Mouse (Mus musculus) liver, adult 2 months (tissue): Measurements from ENCODE around the gene Slc12a7. TPM values are rescaled to one million over a fixed set of nuclear protein-coding genes. Genes with fewer than 3 reads are reported as not detected.
A peak's percentile ranks its signal among the peaks of the same experiment; 100 is the strongest.

Source experiments
- DNase-seq: peaks from one replicate; pipeline ENCODE4 v3.0.0-alpha.2; 2011; ENCODE audit warnings: low read depth, low spot score; ENCODE audit errors: extremely low read depth
- H3K27ac ChIP-seq: fragments of 200-500 bp; replicated peaks from 2 replicates; pipeline ENCODE4 v1.5.1; 2012; ENCODE audit warnings: low read depth, mild to moderate bottlenecking, control low read depth, inconsistent platforms, low read length; ENCODE audit not compliant: insufficient read depth
- H3K27me3 ChIP-seq: fragments of 200-500 bp; 2 replicates; pipeline ENCODE4 v1.6.1; 2012; ENCODE audit warnings: mild to moderate bottlenecking, moderate library complexity, low read length, inconsistent platforms; ENCODE audit not compliant: control insufficient read depth, insufficient read depth
- H3K36me3 ChIP-seq: fragments of 200-500 bp; 2 replicates; pipeline ENCODE4 v1.6.1; 2012; ENCODE audit warnings: low read length, inconsistent platforms; ENCODE audit not compliant: control insufficient read depth, insufficient read depth
- H3K4me1 ChIP-seq: fragments of 200-500 bp; 2 replicates; pipeline ENCODE4 v1.6.1; 2011; ENCODE audit warnings: low read length; ENCODE audit not compliant: control insufficient read depth, insufficient read depth
- H3K4me3 ChIP-seq: fragments of 200-500 bp; 2 replicates; pipeline ENCODE4 v1.5.1; 2011; ENCODE audit warnings: low read depth, mild to moderate bottlenecking, control low read depth, low read length, moderate library complexity; ENCODE audit not compliant: insufficient read depth
- H3K79me2 ChIP-seq: fragments of 200-500 bp; 2 replicates; pipeline ENCODE4 v1.6.1; 2012; ENCODE audit warnings: inconsistent platforms, mild to moderate bottlenecking, low read length, moderate library complexity; ENCODE audit not compliant: control insufficient read depth, insufficient read depth
- H3K9ac ChIP-seq: fragments of 200-500 bp; 2 replicates; pipeline ENCODE4 v1.6.1; 2012; ENCODE audit warnings: low read depth, mild to moderate bottlenecking, control low read depth, inconsistent platforms, low read length
- CTCF ChIP-seq: fragments of 200-500 bp; IDR thresholded peaks from 2 replicates; pipeline ENCODE4 v1.5.1; 2011; ENCODE audit warnings: low read depth, low read length, control low read depth
- POLR2A ChIP-seq: fragments of 200-500 bp; IDR thresholded peaks from 2 replicates; pipeline ENCODE4 v1.6.1; 2011; ENCODE audit warnings: low read length, control low read depth; ENCODE audit not compliant: insufficient read depth; ENCODE audit errors: extremely low read depth
- WGBS: fragments of 180-500 bp; shearing (Covaris S2); methylation state at CpG from one replicate; pipeline ENCODE4 v1.1.7; 2018; 5-methylcytosine and 5-hydroxymethylcytosine counted together
- polyA plus RNA-seq: library from polyadenylated mRNA; depleted of rRNA; stranded (reverse); fragments of >200 nt; gene quantifications from 2 replicates; pipeline ENCODE4 v1.2.3, GENCODE M21; 2012
- total RNA-seq: library from RNA; depleted of rRNA; stranded (reverse); fragments of >200 nt; gene quantifications from 2 replicates; pipeline ENCODE4 v1.2.3, GENCODE M21; 2014

Slc12a7 gene
- total and polyA plus RNA-seq, 2 experiments = 38.0 to 91.0 TPM

DNA sequence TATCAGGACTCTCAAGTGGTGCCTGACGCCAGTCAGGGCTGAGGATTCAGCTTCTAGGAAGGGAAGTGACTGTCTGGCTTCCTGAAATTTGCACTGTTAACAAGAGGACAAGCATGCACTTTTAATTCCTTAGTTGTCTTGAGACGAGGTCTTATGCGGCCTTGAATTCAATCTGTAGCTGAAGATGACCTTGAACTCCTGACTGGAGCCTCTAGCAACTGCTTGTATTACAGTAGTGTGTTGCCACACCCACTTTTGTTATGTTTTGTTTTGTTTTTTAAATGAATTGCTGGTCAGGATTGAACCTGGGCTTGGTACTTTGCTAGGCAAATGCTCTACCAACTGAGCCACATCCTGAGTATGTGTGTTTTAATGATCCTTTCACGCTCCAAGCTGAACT, 32.5 kb downstream of the Slc12a7 start:
- no peak for TF ChIP-seq POLR2A
- no peak for TF ChIP-seq CTCF
- H3K4me3 ChIP-seq = no peak overlapping the region
- H3K9ac ChIP-seq = no peak overlapping the region
- 37% methylated on average over 4 of the region's 4 CpGs for WGBS
- H3K27me3 ChIP-seq = no peaks in the 10 kb centered on the region
- DNase-seq = peak; percentile 30
- H3K79me2 ChIP-seq = peaks cover 40% of the 10 kb centered on the region; the same call in 1 of the 2 replicates
- peaks cover 54% of the 10 kb centered on the region for H3K4me1 ChIP-seq
- H3K27ac ChIP-seq = 0 out of 2 replicates have a peak overlapping the region, but pooled peaks have one; percentile 63
- no peaks in the 10 kb centered on the region for H3K36me3 ChIP-seq

DNA sequence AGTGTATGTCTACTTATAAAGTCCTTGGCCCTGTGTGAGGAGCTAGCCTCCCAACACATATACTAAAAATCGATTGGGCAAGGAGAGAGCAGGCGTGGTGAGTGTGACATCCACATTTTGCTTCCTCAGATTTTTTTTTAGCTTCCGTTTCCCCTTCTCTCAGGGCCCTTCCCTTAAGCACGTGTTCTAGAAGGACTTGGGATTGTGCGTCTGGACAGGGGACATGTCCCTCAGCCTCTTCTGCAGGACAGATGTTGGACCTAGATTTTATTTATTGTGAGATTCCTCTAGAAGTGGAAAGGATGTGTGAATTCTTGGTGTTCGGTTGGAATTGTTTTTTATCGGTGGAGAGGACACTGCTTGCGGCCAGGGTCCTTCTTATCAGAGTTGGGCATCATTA, 34.3 kb downstream of the Slc12a7 start:
- no peaks in the 10 kb centered on the region for H3K36me3 ChIP-seq
- no peaks in the 10 kb centered on the region for H3K27me3 ChIP-seq
- WGBS = 48% methylated on average over 8 of the region's 8 CpGs
- peak; percentile 31 for DNase-seq
- H3K4me3 ChIP-seq = no peak overlapping the region
- H3K4me1 ChIP-seq = peaks cover 68% of the 10 kb centered on the region
- 0 out of 2 replicates have a peak overlapping the region, but pooled peaks have one; percentile 23 for H3K9ac ChIP-seq
- TF ChIP-seq POLR2A (no peak), CTCF (no peak)
- H3K27ac ChIP-seq = peak overlapping the region; percentile 91
- H3K79me2 ChIP-seq = peaks cover 54% of the 10 kb centered on the region; the same call in 1 of the 2 replicates

DNA sequence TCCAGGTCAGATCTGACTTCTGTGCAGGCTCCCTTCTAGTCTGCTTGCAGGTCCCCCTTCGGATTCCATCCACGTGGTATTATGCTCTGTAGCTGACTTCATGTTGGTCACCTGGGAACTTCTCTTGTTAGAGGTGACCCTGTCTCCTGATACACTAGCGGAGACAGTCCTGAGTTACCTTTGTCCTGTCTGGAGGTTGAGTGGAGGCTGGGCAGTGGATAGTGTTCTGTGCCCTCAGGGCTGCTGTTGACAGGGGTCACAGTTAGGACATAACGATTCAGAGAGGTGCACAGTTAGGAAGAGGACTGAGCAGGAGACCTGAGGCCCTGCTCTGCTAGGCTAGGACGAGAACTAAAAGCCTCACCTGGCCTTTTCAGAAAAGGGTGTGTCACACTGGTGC, 34.9 kb downstream of the Slc12a7 start:
- H3K27ac ChIP-seq = peak overlapping the region; percentile 91
- no peak for TF ChIP-seq POLR2A
- TF ChIP-seq CTCF = no peak

DNA sequence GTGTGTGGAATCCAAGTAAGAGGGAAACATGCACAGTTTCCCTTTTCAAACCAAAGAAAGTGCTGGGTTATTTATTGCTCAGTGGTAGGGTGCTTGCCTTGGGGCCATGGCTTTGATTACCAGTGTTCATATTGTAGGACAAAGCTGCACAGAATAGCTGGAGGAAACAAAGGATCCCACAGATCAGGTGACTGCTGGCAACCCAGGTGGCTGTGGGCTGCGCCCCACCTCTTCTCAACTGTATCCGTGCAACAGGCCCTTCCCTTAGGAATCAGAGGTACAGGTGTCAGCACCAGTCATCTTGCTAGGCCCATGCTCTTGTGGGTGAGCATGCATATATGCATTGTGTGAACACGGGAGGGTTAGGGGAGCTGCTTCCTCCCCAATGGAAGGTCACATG, 35.4 kb downstream of the Slc12a7 start:
- no peak for TF ChIP-seq CTCF
- no peak for TF ChIP-seq POLR2A
- Histone ChIP-seq H3K36me3 (no peaks in the 10 kb centered on the region), H3K27me3 (no peaks in the 10 kb centered on the region), H3K9ac (peak overlapping the region; percentile 62), H3K79me2 (peaks cover 54% of the 10 kb centered on the region; the same call in 1 of the 2 replicates), H3K4me3 (no peak overlapping the region), H3K4me1 (peaks cover 73% of the 10 kb centered on the region), H3K27ac (peak overlapping the region; percentile 91)
- no peak for DNase-seq
- 57% methylated on average over 3 of the region's 3 CpGs for WGBS

More for the DNA sequence above, 34.9 kb downstream of the Slc12a7 start:
- Histone ChIP-seq H3K4me1 (peaks cover 71% of the 10 kb centered on the region), H3K9ac (peak overlapping the region; percentile 62), H3K27me3 (no peaks in the 10 kb centered on the region), H3K36me3 (no peaks in the 10 kb centered on the region), H3K4me3 (peak overlapping the region; percentile 19; the same call in 1 of the 2 replicates), H3K79me2 (peaks cover 54% of the 10 kb centered on the region; the same call in 1 of the 2 replicates)
- peak; percentile 94 for DNase-seq
- WGBS = 28% methylated on average over 5 of the region's 5 CpGs

DNA sequence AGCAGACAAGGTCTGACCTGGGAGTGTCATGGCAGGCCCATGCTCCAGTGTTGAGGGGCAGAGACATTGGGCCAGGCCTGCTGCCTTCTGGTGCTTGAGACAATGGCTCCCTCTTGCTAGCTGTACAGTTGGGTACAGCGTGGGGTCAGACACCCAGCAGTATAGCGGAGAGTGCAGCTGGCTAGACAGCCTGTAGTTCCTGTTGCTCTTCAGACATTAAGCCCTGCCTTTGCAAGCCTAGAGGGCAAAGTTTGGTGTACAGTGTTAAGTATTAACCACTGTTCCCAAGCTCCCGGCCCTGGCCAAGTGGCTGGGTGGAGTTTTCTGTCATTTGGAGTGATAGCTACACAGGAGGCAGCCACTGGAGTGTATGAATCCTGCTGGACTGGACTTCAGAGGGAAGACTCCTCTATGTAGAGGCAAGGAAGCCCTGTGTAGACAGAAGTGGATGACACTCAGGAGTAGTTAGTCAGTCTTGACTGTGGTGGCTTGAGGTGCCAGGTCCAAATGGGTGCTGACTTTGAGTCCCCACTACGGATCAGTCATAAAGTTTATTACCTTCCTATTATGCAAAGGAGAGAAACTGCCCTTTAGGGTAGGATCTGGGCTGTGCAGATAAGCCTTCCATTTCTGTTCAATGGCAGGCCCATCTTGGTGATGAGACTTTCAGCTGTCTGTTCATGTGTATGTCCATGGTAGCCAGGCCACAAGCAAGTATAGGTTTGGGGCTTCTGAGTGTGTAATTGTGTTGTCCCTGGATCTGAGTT, 37.2 kb downstream of the Slc12a7 start:
- TF ChIP-seq CTCF (peak; percentile 18; the same call in 1 of the 2 replicates), POLR2A (no peak)
- peaks cover 78% of the 10 kb centered on the region for H3K4me1 ChIP-seq
- H3K4me3 ChIP-seq = peak overlapping the region; percentile 30; the same call in 1 of the 2 replicates
- WGBS = 19% methylated on average over 4 of the region's 4 CpGs
- no peaks in the 10 kb centered on the region for H3K36me3 ChIP-seq
- H3K27me3 ChIP-seq = no peaks in the 10 kb centered on the region
- peak overlapping the region; percentile 71 for H3K9ac ChIP-seq
- peak overlapping the region; percentile 93 for H3K27ac ChIP-seq
- H3K79me2 ChIP-seq = peaks cover 52% of the 10 kb centered on the region
- DNase-seq = peak; percentile 98

DNA sequence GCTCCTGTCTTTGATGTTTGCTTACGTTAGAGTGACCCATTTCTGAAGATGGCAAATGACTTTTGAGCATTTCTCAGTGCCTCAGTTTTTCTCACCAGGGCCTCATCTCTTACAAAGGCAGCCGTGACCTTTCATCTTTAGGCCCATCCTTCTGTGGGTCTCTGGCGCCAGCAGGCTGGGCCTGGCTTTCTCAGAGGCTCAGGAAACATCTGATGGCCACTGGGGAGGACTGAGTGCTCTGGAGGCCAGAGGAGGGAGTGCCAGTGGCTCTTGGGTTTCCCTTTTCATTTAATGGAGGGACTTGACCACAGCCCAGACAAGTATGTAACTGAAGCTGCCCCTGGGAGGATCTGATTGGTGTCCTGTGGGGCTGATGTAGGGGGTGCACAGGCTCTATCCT, 38.2 kb downstream of the Slc12a7 start:
- no peak overlapping the region for H3K9ac ChIP-seq
- peak overlapping the region; percentile 93 for H3K27ac ChIP-seq
- peaks cover 58% of the 10 kb centered on the region for H3K79me2 ChIP-seq
- no peaks in the 10 kb centered on the region for H3K27me3 ChIP-seq
- no peak overlapping the region for H3K4me3 ChIP-seq
- TF ChIP-seq POLR2A (no peak), CTCF (no peak; the same call in 1 of the 2 replicates)
- peaks cover 78% of the 10 kb centered on the region for H3K4me1 ChIP-seq
- H3K36me3 ChIP-seq = no peaks in the 10 kb centered on the region
- DNase-seq = peak; percentile 60
- WGBS = 18% methylated on average over 3 of the region's 3 CpGs
